Mouse (Mus musculus) adrenal gland, adult 2 months (tissue): ENCODE results near the gene Csnk2a2. TPM values are rescaled to one million over a fixed set of nuclear protein-coding genes. Genes with fewer than 3 reads are reported as not detected.

ENCODE experiments used
- DNase-seq: peaks from one replicate; pipeline ENCODE4 v3.0.0; 2021
- polyA plus RNA-seq: library from polyadenylated mRNA; depleted of rRNA; stranded (reverse); fragments of >200 nt; gene quantifications from 2 replicates; pipeline ENCODE4 v1.2.3, GENCODE M21; 2012; rRNA removed
- total RNA-seq, 2 experiments: library from RNA; stranded (reverse); gene quantifications; 2 replicates each; pipeline ENCODE4 v1.2.3; 2021

The Csnk2a2 gene
- total and polyA plus RNA-seq, 3 experiments: 10.0 to 86.9 (median 59.4) TPM

- DNase-seq: no peak
Observed at GRCm38 (mm10) chr8:95424682-95425081, 65.2 kb downstream of the Csnk2a2 start.

DNA sequence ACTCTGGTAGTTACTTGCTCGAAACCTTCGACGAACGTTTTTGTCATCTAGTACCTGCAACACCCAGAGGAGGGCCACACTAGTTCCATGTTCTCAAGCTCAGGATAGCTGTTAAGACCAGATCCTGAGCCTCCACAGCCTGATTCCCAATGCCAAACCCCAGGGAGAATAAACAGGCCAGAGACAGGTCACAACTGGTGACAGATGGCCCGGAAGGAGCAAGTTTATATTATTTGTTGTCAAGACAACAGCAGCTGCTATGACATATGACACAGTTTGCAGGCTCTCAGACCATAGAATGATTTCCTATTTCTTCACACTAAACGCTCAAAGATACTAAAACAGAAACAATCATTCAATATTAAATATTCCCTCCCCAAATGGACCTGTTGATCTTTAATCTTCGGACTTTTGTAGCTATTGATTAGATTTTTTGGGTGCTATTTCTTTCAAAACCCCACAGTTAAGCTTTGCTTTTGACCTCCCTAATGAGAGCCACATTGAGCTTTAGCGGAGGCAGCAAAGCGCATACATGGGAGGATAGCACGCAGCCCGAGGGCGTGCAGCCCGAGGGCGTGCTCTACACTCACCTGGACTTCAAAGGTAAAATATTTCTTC is 67.5 kb downstream of the Csnk2a2 start:
- DNase-seq: no peak

DNA sequence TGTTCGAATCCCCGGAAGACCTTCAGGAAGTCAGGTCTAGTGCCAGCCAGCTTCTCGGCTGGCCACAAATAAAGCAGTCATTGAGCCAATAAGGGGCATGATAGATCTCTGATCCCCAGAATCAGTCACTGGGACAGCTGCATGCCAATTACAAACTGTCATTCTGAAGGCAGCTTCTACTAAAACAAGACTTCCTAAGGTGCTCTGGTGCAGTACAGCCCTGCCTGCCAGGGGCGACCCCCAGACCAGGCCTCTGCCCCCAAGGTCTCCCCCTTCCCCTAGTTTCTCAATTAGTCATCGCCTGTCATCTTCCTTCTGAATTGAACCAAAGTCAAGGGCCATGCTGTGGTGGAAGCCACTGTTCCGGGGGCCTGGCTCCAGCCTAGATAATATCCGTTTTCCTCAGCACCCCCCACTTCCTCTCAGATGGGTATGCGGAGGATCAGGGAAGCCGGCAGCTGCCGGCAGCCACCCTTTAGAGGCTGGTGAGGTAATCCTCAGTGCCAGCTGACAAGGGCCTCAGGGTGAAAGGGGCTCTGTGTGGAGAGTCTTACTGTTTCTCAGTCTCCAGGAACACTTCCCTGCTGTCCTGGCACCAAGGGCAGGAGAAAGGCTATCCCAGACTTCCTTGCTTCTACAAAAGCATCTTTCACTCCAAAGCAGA is 78.4 kb downstream of the Csnk2a2 start:
- peak; percentile 28 for DNase-seq

DNA sequence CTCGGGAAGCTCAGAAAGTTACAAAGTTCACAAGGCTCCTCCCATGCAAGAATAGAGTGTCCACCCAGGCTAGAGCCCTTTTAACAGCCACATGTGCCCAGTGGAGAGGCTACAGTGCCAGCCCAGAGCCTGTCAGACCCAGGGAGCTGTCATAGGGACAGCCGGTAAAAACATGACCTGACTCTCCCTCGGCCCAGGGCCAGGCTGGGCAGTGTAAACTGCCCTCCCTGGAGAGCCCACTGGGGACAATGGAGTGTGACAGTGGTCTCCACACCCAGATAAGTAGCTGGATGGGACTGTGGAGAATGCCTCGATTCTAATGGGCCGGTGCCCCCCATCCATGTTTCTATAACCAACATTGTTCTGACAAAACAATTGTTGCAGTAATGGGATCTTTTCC is 80.3 kb downstream of the Csnk2a2 start:
- no peak for DNase-seq

DNA sequence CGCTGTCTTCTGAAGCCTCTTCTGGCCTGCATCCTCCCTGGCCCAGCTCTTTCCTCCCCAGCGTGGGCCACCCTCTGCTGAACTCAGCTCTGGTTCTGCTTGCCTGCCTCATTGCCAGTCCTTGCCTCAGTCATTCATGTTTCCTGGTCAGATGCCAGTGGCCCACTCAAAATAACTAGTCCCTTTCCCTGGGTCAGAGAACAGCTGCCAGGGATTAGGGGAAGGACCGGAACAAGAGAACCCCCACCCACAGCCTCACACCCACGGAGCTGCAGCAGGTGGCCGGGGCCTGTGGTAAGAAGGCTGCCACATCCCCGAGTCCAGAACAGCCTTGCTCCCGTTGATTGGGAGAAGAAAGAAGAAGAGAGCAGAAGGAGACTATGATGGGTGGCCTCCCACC is 88.7 kb downstream of the Csnk2a2 start:
- DNase-seq: no peak

DNA sequence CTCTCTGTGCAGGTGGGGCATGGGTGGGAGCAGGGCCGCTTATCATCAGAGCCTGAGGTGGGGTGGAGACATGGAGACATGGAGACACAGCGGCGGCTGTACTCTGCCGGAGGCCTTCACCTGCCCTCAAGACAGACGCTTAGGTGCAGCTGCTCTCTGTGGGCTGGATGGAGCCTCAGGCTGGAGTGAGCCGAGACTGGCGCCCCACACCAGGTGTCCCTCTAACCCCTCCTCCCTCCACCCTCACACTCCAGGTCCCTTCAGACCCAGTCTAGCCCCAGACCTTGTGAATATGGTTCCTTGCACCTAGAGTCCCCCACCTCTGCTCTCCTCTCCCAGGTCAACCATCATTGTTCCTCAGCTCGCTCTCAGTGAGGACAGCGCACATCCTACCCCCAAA is 90.7 kb downstream of the Csnk2a2 start:
- DNase-seq: no peak

- no peak for DNase-seq
Observed at GRCm38 (mm10) chr8:95397201-95397600, 92.6 kb downstream of the Csnk2a2 start.

DNA sequence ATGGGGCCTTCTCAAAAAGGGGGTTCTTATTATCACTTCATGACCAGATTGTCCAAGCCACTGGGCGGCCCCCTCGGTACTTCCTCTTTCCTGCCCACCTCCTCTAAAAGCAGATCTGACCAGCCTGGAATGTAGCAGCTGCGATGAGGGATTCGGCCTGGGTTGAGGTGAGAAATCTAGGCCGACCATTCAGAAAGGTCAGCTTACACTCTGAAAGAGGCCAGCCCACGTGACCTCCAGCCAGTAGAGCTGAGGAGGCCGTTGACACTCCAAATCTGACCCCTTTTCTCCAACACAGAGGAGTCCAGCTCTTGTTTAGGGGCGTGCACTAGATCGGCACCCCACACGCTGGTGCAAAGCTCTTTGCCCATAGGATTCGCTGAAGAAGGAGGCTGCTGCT is 93.1 kb downstream of the Csnk2a2 start:
- no peak for DNase-seq

Other genes starting within 250 kb of the Csnk2a2 start
- gene Cngb1, start 183.5 kb downstream of the Csnk2a2 start, total RNA-seq: 1 to 10 TPM in 1 of 2 experiments, under 1 TPM in 1; 0.55 to 1.1 TPM
- gene Cngb1, start 183.5 kb downstream of the Csnk2a2 start, polyA plus RNA-seq: 0.57 and 0.71 TPM in 2 replicates
- under 1 TPM; 0.59 to 0.95 TPM for gene Tepp, start 179.5 kb downstream of the Csnk2a2 start, total RNA-seq
- 0.28 and 0.45 TPM in 2 replicates for gene Tepp, start 179.5 kb downstream of the Csnk2a2 start, polyA plus RNA-seq
- 10 to 100 TPM in 1 of 2 experiments, 1 to 10 TPM in 1; 9.6 to 10.5 TPM for gene Zfp319, start 158.1 kb downstream of the Csnk2a2 start, total RNA-seq
- gene Zfp319, start 158.1 kb downstream of the Csnk2a2 start, polyA plus RNA-seq: 12.3 and 13.0 TPM in 2 replicates
- 10 to 100 TPM; 13.1 to 16.7 TPM for gene Usb1, start 157.8 kb downstream of the Csnk2a2 start, total RNA-seq
- 19.6 and 23.8 TPM in 2 replicates for gene Usb1, start 157.8 kb downstream of the Csnk2a2 start, polyA plus RNA-seq
- 1 to 10 TPM; 5.5 to 7.7 TPM for gene Mmp15, start 137.8 kb downstream of the Csnk2a2 start, total RNA-seq
- 14.1 and 16.4 TPM in 2 replicates for gene Mmp15, start 137.8 kb downstream of the Csnk2a2 start, polyA plus RNA-seq
- gene Cfap20, start 55.2 kb downstream of the Csnk2a2 start, total RNA-seq: 10 to 100 TPM; 40.7 to 42.4 TPM
- gene Cfap20, start 55.2 kb downstream of the Csnk2a2 start, polyA plus RNA-seq: 49.1 and 62.3 TPM in 2 replicates
- gene Ccdc113, start 44.0 kb upstream of the Csnk2a2 start, total RNA-seq: 1 to 10 TPM in 1 of 2 experiments, under 1 TPM in 1; 0.81 to 1.7 TPM
- 0.10 TPM in 1 of 2 replicates, not detected in the other for gene Ccdc113, start 44.0 kb upstream of the Csnk2a2 start, polyA plus RNA-seq
- gene Prss54, start 86.3 kb upstream of the Csnk2a2 start, total RNA-seq: not detected
- not detected in 2 replicates for gene Prss54, start 86.3 kb upstream of the Csnk2a2 start, polyA plus RNA-seq
- 1 to 10 TPM; 2.0 to 2.8 TPM for gene Gins3, start 143.4 kb upstream of the Csnk2a2 start, total RNA-seq
- 1.2 and 1.7 TPM in 2 replicates for gene Gins3, start 143.4 kb upstream of the Csnk2a2 start, polyA plus RNA-seq
- 10 to 100 TPM; 18.5 to 30.1 TPM for gene Ndrg4, start 186.9 kb upstream of the Csnk2a2 start, total RNA-seq
- 81.1 and 101 TPM in 2 replicates for gene Ndrg4, start 186.9 kb upstream of the Csnk2a2 start, polyA plus RNA-seq
- gene Setd6, start 225.8 kb upstream of the Csnk2a2 start, total RNA-seq: 10 to 100 TPM; 28.9 to 39.7 TPM
- 15.3 and 16.3 TPM in 2 replicates for gene Setd6, start 225.8 kb upstream of the Csnk2a2 start, polyA plus RNA-seq